Mouse (Mus musculus): ENCODE results near the gene Fkbp10. TPM values are rescaled to one million over a fixed set of nuclear protein-coding genes. Genes with fewer than 3 reads are reported as not detected.

Fkbp10 gene
- not detected for polyA plus RNA-seq (2017; shearing (Covaris generic))

GRCm38 (mm10) chr11:100414914-100415822 is at the start of gene Fkbp10:
Gene Fkbp10, plus strand, starts transcription at chr11:100415697.

GRCm38 (mm10) chr11:100397600-100398389 is 17.7 kb upstream of the Fkbp10 start, which contains the start of gene Jup:
Gene Jup, minus strand, starts transcription at chr11:100397763.

GRCm38 (mm10) chr11:100414021-100414913 is 1.2 kb upstream of the Fkbp10 start, which contains the start of gene P3h4:
Gene P3h4, minus strand, starts transcription at chr11:100414836.

GRCm38 (mm10) chr11:100441797-100442196 is 26.3 kb downstream of the Fkbp10 start, which contains the start of the genes Nt5c3b and Klhl10:
Gene Nt5c3b, minus strand, starts transcription at chr11:100441808.
Gene Klhl10, plus strand, starts transcription at chr11:100441917.

GRCm38 (mm10) chr11:100472197-100472934 is 56.9 kb downstream of the Fkbp10 start, which contains the start of gene Klhl11:
Gene Klhl11, minus strand, starts transcription at chr11:100472741.

Other genes with a start within 250 kb of the Fkbp10 start
- not detected for gene Krt9, start 222.5 kb upstream of the Fkbp10 start, polyA plus RNA-seq (2017; shearing (Covaris generic))
- not detected for gene Krt14, start 208.1 kb upstream of the Fkbp10 start, polyA plus RNA-seq (2017; shearing (Covaris generic))
- not detected for gene Krt16, start 166.8 kb upstream of the Fkbp10 start, polyA plus RNA-seq (2017; shearing (Covaris generic))
- 3.8 TPM for gene Krt17, start 154.7 kb upstream of the Fkbp10 start, polyA plus RNA-seq (2017; shearing (Covaris generic))
- not detected for gene Krt42, start 145.8 kb upstream of the Fkbp10 start, polyA plus RNA-seq (2017; shearing (Covaris generic))
- gene Eif1, start 95.8 kb upstream of the Fkbp10 start, polyA plus RNA-seq (2017; shearing (Covaris generic)) = 3,233 TPM
- not detected for gene Gast, start 81.3 kb upstream of the Fkbp10 start, polyA plus RNA-seq (2017; shearing (Covaris generic))
- gene Hap1, start 59.6 kb upstream of the Fkbp10 start, polyA plus RNA-seq (2017; shearing (Covaris generic)) = 2.6 TPM
- 2.5 TPM for gene Jup, start 17.9 kb upstream of the Fkbp10 start, polyA plus RNA-seq (2017; shearing (Covaris generic))
- not detected for gene P3h4, start 861 bp upstream of the Fkbp10 start, polyA plus RNA-seq (2017; shearing (Covaris generic))
- gene Nt5c3b, start 26.1 kb downstream of the Fkbp10 start, polyA plus RNA-seq (2017; shearing (Covaris generic)) = 166 TPM
- 0.45 TPM for gene Klhl10, start 26.2 kb downstream of the Fkbp10 start, polyA plus RNA-seq (2017; shearing (Covaris generic))
- gene Klhl11, start 57.0 kb downstream of the Fkbp10 start, polyA plus RNA-seq (2017; shearing (Covaris generic)) = 2.9 TPM
- 206 TPM for gene Acly, start 112.3 kb downstream of the Fkbp10 start, polyA plus RNA-seq (2017; shearing (Covaris generic))
- gene Ttc25, start 129.9 kb downstream of the Fkbp10 start, polyA plus RNA-seq (2017; shearing (Covaris generic)) = 0.15 TPM
- 425 TPM for gene Cnp, start 159.2 kb downstream of the Fkbp10 start, polyA plus RNA-seq (2017; shearing (Covaris generic))
- 33.4 TPM for gene Nkiras2, start 203.5 kb downstream of the Fkbp10 start, polyA plus RNA-seq (2017; shearing (Covaris generic))
- gene Dnajc7, start 204.5 kb downstream of the Fkbp10 start, polyA plus RNA-seq (2017; shearing (Covaris generic)) = 661 TPM

All from CD4-positive, CD25-positive, alpha-beta regulatory T cell, adult 9 weeks (primary cell).